Mouse (Mus musculus): ENCODE results near the gene Fuom. TPM values are rescaled to one million over a fixed set of nuclear protein-coding genes. Genes with fewer than 3 reads are reported as not detected.

The Fuom gene
- polyA plus RNA-seq, 1 experiment = 2.7 TPM

- TF ChIP-seq POLR2A (IDR thresholded peaks at IDR 0.05; ENCODE audit: control insufficient read depth, low read depth, low read length) (no peak), CTCF (IDR thresholded peaks at IDR 0.05; ENCODE audit: control insufficient read depth, insufficient read depth, insufficient replicate concordance, low read depth, low read length) (no peak)
- H3K27me3 ChIP-seq (ENCODE audit: control insufficient read depth, insufficient read depth, low read length) = no peaks in the 10 kb centered on the region; the same call in 1 of the 2 replicates
- no peak overlapping the region for H3K4me3 ChIP-seq (ENCODE audit: control insufficient read depth, low read depth, low read length)
Measured at GRCm38 (mm10) chr7:140061832-140062130, 40.5 kb downstream of the Fuom start.

GRCm38 (mm10) chr7:140060936-140061831 is 41.1 kb downstream of the Fuom start:
- H3K27me3 ChIP-seq (ENCODE audit: control insufficient read depth, insufficient read depth, low read length) = no peaks in the 10 kb centered on the region; the same call in 1 of the 2 replicates
- H3K4me1 ChIP-seq (ENCODE audit: control insufficient read depth, insufficient read depth, low read length) = peaks cover 16% of the 10 kb centered on the region

More at GRCm38 (mm10) chr7:140061832-140062130, 40.5 kb downstream of the Fuom start:
- H3K36me3 ChIP-seq (ENCODE audit: control insufficient read depth, insufficient read depth, low read length) = no peaks in the 10 kb centered on the region
- H3K4me1 ChIP-seq (ENCODE audit: control insufficient read depth, insufficient read depth, low read length) = peaks cover 16% of the 10 kb centered on the region
- no peak overlapping the region for H3K27ac ChIP-seq (ENCODE audit: control insufficient read depth, insufficient read depth, low read depth, low read length)

GRCm38 (mm10) chr7:140059601-140060000 is 42.6 kb downstream of the Fuom start:
- no peak overlapping the region for H3K27ac ChIP-seq (ENCODE audit: control insufficient read depth, insufficient read depth, low read depth, low read length)
- H3K4me1 ChIP-seq (ENCODE audit: control insufficient read depth, insufficient read depth, low read length) = peaks cover 14% of the 10 kb centered on the region
- no peaks in the 10 kb centered on the region; the same call in 1 of the 2 replicates for H3K27me3 ChIP-seq (ENCODE audit: control insufficient read depth, insufficient read depth, low read length)
- H3K4me3 ChIP-seq (ENCODE audit: control insufficient read depth, low read depth, low read length) = no peak overlapping the region
- TF ChIP-seq CTCF (IDR thresholded peaks at IDR 0.05; ENCODE audit: control insufficient read depth, insufficient read depth, insufficient replicate concordance, low read depth, low read length) = no peak
- no peak for TF ChIP-seq POLR2A (IDR thresholded peaks at IDR 0.05; ENCODE audit: control insufficient read depth, low read depth, low read length)
- H3K36me3 ChIP-seq (ENCODE audit: control insufficient read depth, insufficient read depth, low read length) = no peaks in the 10 kb centered on the region

More at GRCm38 (mm10) chr7:140060936-140061831, 41.1 kb downstream of the Fuom start:
- Histone ChIP-seq H3K4me3 (ENCODE audit: control insufficient read depth, low read depth, low read length) (no peak overlapping the region; the same call in 1 of the 2 replicates), H3K36me3 (ENCODE audit: control insufficient read depth, insufficient read depth, low read length) (no peaks in the 10 kb centered on the region), H3K27ac (ENCODE audit: control insufficient read depth, insufficient read depth, low read depth, low read length) (no peak overlapping the region)
- no peak for TF ChIP-seq POLR2A (IDR thresholded peaks at IDR 0.05; ENCODE audit: control insufficient read depth, low read depth, low read length)
- no peak for TF ChIP-seq CTCF (IDR thresholded peaks at IDR 0.05; ENCODE audit: control insufficient read depth, insufficient read depth, insufficient replicate concordance, low read depth, low read length)

GRCm38 (mm10) chr7:140058528-140058927 is 43.7 kb downstream of the Fuom start:
- H3K27ac ChIP-seq (ENCODE audit: control insufficient read depth, insufficient read depth, low read depth, low read length) = no peak overlapping the region
- no peaks in the 10 kb centered on the region for H3K36me3 ChIP-seq (ENCODE audit: control insufficient read depth, insufficient read depth, low read length)
- peaks cover 14% of the 10 kb centered on the region for H3K4me1 ChIP-seq (ENCODE audit: control insufficient read depth, insufficient read depth, low read length)
- no peak for TF ChIP-seq CTCF (IDR thresholded peaks at IDR 0.05; ENCODE audit: control insufficient read depth, insufficient read depth, insufficient replicate concordance, low read depth, low read length)
- TF ChIP-seq POLR2A (IDR thresholded peaks at IDR 0.05; ENCODE audit: control insufficient read depth, low read depth, low read length) = no peak
- no peaks in the 10 kb centered on the region; the same call in 1 of the 2 replicates for H3K27me3 ChIP-seq (ENCODE audit: control insufficient read depth, insufficient read depth, low read length)
- H3K4me3 ChIP-seq (ENCODE audit: control insufficient read depth, low read depth, low read length) = no peak overlapping the region

- TF ChIP-seq POLR2A (IDR thresholded peaks at IDR 0.05; ENCODE audit: control insufficient read depth, low read depth, low read length) = no peak
- Histone ChIP-seq H3K4me1 (ENCODE audit: control insufficient read depth, insufficient read depth, low read length) (peaks cover 14% of the 10 kb centered on the region), H3K27me3 (ENCODE audit: control insufficient read depth, insufficient read depth, low read length) (no peaks in the 10 kb centered on the region; the same call in 1 of the 2 replicates), H3K36me3 (ENCODE audit: control insufficient read depth, insufficient read depth, low read length) (no peaks in the 10 kb centered on the region), H3K27ac (ENCODE audit: control insufficient read depth, insufficient read depth, low read depth, low read length) (no peak overlapping the region), H3K4me3 (ENCODE audit: control insufficient read depth, low read depth, low read length) (no peak overlapping the region; the same call in 1 of the 2 replicates)
Measured at GRCm38 (mm10) chr7:140057413-140058407, 44.5 kb downstream of the Fuom start.

GRCm38 (mm10) chr7:140054124-140054523 is 48.1 kb downstream of the Fuom start:
- no peaks in the 10 kb centered on the region for H3K36me3 ChIP-seq (ENCODE audit: control insufficient read depth, insufficient read depth, low read length)
- H3K27me3 ChIP-seq (ENCODE audit: control insufficient read depth, insufficient read depth, low read length) = no peaks in the 10 kb centered on the region; the same call in 1 of the 2 replicates

More at GRCm38 (mm10) chr7:140054124-140054523, 48.1 kb downstream of the Fuom start:
- Histone ChIP-seq H3K27ac (ENCODE audit: control insufficient read depth, insufficient read depth, low read depth, low read length) (no peak overlapping the region), H3K4me1 (ENCODE audit: control insufficient read depth, insufficient read depth, low read length) (peaks cover 12% of the 10 kb centered on the region), H3K4me3 (ENCODE audit: control insufficient read depth, low read depth, low read length) (no peak overlapping the region)
- TF ChIP-seq POLR2A (IDR thresholded peaks at IDR 0.05; ENCODE audit: control insufficient read depth, low read depth, low read length) (no peak), CTCF (IDR thresholded peaks at IDR 0.05; ENCODE audit: control insufficient read depth, insufficient read depth, insufficient replicate concordance, low read depth, low read length) (no peak)
